Mouse (Mus musculus) neural tube, embryonic 14.5 days (tissue): Measurements from ENCODE around the gene Foxf1. TPM values are rescaled to one million over a fixed set of nuclear protein-coding genes. Genes with fewer than 3 reads are reported as not detected.

Source experiments
- ATAC-seq: fragments of 200-750 bp; cut with Nextera tagmentation; 2 replicates; pipeline ENCODE4 v1.8.0; 2017; ENCODE audit warnings: low read depth, mild to moderate bottlenecking, moderate TSS enrichment, moderate library complexity
- H3K27ac ChIP-seq: fragments of 300-500 bp; sonication (generic); 2 replicates; pipeline ENCODE4 v1.5.1; 2014; ENCODE audit warnings: low read depth, mild to moderate bottlenecking, control low read depth, low read length, moderate library complexity, mixed read lengths
- H3K27me3 ChIP-seq: fragments of 300-500 bp; sonication (generic); 2 replicates; pipeline ENCODE4 v1.6.1; 2014; ENCODE audit warnings: low read length; ENCODE audit not compliant: control insufficient read depth, insufficient read depth
- H3K36me3 ChIP-seq: fragments of 300-500 bp; sonication (generic); 2 replicates; pipeline ENCODE4 v1.6.1; 2014; ENCODE audit warnings: low read length, mixed read lengths; ENCODE audit not compliant: control insufficient read depth, insufficient read depth
- H3K4me1 ChIP-seq: fragments of 300-500 bp; sonication (generic); 2 replicates; pipeline ENCODE4 v1.6.1; 2014; ENCODE audit warnings: low read length; ENCODE audit not compliant: control insufficient read depth, insufficient read depth
- H3K4me2 ChIP-seq: fragments of 300-500 bp; sonication (generic); 2 replicates; pipeline ENCODE4 v1.6.1; 2014; ENCODE audit warnings: mild to moderate bottlenecking, low read depth, low read length, control low read depth
- H3K4me3 ChIP-seq: fragments of 300-500 bp; sonication (generic); 2 replicates; pipeline ENCODE4 v1.5.1; 2014; ENCODE audit warnings: low read depth, low read length, control low read depth, mixed read lengths
- H3K9ac ChIP-seq: fragments of 300-500 bp; sonication (generic); replicated peaks from 2 replicates; pipeline ENCODE4 v1.6.1; 2014; ENCODE audit warnings: low read depth, mild to moderate bottlenecking, control low read depth, low read length, mixed read lengths
- H3K9me3 ChIP-seq: fragments of 300-500 bp; sonication (generic); 2 replicates; pipeline ENCODE4 v1.6.1; 2016; ENCODE audit warnings: low read length; ENCODE audit not compliant: control insufficient read depth
- WGBS: fragments of 180-500 bp; shearing (Covaris S2); extraction: QIAGEN DNeasy Blood & Tissue Kit; methylation state at CpG from one replicate; pipeline ENCODE4 v1.1.7; 2014; 5-methylcytosine and 5-hydroxymethylcytosine counted together
- polyA plus RNA-seq: library from polyadenylated mRNA; unstranded; fragments of >200 nt; fragmentation: Nextera tagmentation; extraction: Ambion mirVana; gene quantifications from 2 replicates; pipeline ENCODE4 v1.2.1, GENCODE M21; 2014

The Foxf1 gene
- 0.16 and 1.3 TPM in 2 replicates for polyA plus RNA-seq

- Histone ChIP-seq H3K9me3 (no peaks in the 10 kb centered on the region), H3K4me3 (peak within 1 kb of the TSS; percentile 29), H3K36me3 (no peaks in the 10 kb centered on the region), H3K4me2 (peak within 1 kb of the TSS; percentile 56), H3K27me3 (peaks cover 88% of the 10 kb centered on the region), H3K4me1 (0 out of 2 replicates have a peak, but pooled peaks cover 11% of the 10 kb centered on the region), H3K27ac (no peak within 1 kb of the TSS), H3K9ac (no peak within 1 kb of the TSS; the same call in 1 of the 2 replicates)
- WGBS, result under 1% methylated on average over 43 of the region's 83 CpGs
- ATAC-seq, result no peak
Measured at GRCm38 (mm10) chr8:121084210-121084951, at the start of gene Foxf1. Foxf1 (plus strand) TSS chr8:121084386.

- Histone ChIP-seq H3K4me1 (no peaks in the 10 kb centered on the region), H3K4me3 (no peak overlapping the region), H3K9me3 (no peaks in the 10 kb centered on the region), H3K27ac (no peak overlapping the region), H3K4me2 (no peak overlapping the region), H3K27me3 (no peaks in the 10 kb centered on the region), H3K9ac (no peak overlapping the region), H3K36me3 (no peaks in the 10 kb centered on the region)
- no peak for ATAC-seq
- WGBS, result 82% methylated on average over 8 of the region's 8 CpGs
Measured at GRCm38 (mm10) chr8:121035611-121036010, 48.6 kb upstream of the Foxf1 start.

GRCm38 (mm10) chr8:121043719-121044440, 40.3 kb upstream of the Foxf1 start:
- ATAC-seq, result no peak
- 69% methylated on average over 19 of the region's 19 CpGs for WGBS
- H3K27me3 ChIP-seq, result no peaks in the 10 kb centered on the region

GRCm38 (mm10) chr8:121047441-121047840, 36.7 kb upstream of the Foxf1 start:
- no peaks in the 10 kb centered on the region for H3K9me3 ChIP-seq
- no peaks in the 10 kb centered on the region for H3K36me3 ChIP-seq
- H3K27ac ChIP-seq, result no peak overlapping the region
- H3K27me3 ChIP-seq, result no peaks in the 10 kb centered on the region
- H3K4me3 ChIP-seq, result no peak overlapping the region
- 71% methylated on average over 9 of the region's 9 CpGs for WGBS
- H3K9ac ChIP-seq, result no peak overlapping the region
- H3K4me2 ChIP-seq, result no peak overlapping the region
- no peak for ATAC-seq
- no peaks in the 10 kb centered on the region for H3K4me1 ChIP-seq

More at GRCm38 (mm10) chr8:121043719-121044440, 40.3 kb upstream of the Foxf1 start:
- no peaks in the 10 kb centered on the region for H3K36me3 ChIP-seq
- H3K27ac ChIP-seq, result no peak overlapping the region
- no peak overlapping the region for H3K4me2 ChIP-seq
- no peak overlapping the region for H3K9ac ChIP-seq
- no peaks in the 10 kb centered on the region for H3K9me3 ChIP-seq
- no peak overlapping the region for H3K4me3 ChIP-seq
- no peaks in the 10 kb centered on the region for H3K4me1 ChIP-seq

DNA sequence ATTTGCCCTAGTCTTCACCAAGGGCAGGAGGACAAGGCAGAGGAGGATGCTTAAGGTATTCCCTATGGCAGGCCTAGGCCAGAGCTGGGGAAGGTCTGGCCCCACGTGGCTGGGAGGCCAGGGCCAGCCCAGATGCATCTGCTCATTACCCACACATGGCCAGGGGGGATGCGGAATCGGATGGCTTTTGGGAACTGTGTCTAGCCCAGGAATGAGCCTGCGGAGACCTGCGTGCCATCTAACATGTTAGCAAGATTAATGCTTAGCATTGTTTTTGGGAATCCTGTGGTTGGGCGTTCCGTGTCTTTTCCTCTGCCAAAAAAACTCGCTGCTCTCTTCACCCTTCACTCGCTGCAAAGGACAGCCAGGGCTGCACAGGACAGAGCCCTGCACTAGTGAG, 26.1 kb upstream of the Foxf1 start:
- H3K27me3 ChIP-seq, result no peaks in the 10 kb centered on the region
- no peaks in the 10 kb centered on the region for H3K36me3 ChIP-seq
- 52% methylated on average over 9 of the region's 9 CpGs for WGBS
- H3K4me1 ChIP-seq, result 0 out of 2 replicates have a peak, but pooled peaks cover 3% of the 10 kb centered on the region
- no peak overlapping the region for H3K4me2 ChIP-seq
- no peak overlapping the region for H3K4me3 ChIP-seq
- no peak for ATAC-seq
- no peaks in the 10 kb centered on the region for H3K9me3 ChIP-seq
- H3K9ac ChIP-seq, result no peak overlapping the region
- H3K27ac ChIP-seq, result no peak overlapping the region

DNA sequence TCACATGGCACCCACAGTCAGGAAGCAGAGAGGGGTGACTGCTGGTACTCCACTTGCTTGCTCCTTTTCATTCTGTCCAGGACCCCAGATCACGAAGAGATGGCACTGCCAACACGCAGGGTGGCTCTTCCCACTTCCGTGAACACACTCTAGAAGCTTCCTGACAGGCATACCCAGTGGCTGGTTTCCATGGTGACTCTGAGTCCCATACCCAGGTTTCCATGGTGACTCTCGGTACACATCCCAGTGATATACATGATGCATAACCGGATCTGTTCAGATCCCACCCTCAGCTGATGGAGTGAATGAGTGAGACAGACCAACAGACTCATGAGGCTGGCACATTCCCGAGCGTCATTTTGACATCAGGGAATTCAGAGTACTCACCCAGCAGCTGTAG, 25.1 kb upstream of the Foxf1 start:
- Histone ChIP-seq H3K4me2 (no peak overlapping the region), H3K4me3 (no peak overlapping the region), H3K36me3 (no peaks in the 10 kb centered on the region), H3K27me3 (no peaks in the 10 kb centered on the region), H3K9ac (no peak overlapping the region), H3K27ac (no peak overlapping the region), H3K9me3 (no peaks in the 10 kb centered on the region), H3K4me1 (0 out of 2 replicates have a peak, but pooled peaks cover 3% of the 10 kb centered on the region)
- peak; percentile 65; the same call in 1 of the 2 replicates for ATAC-seq
- WGBS, result 65% methylated on average over 7 of the region's 7 CpGs

DNA sequence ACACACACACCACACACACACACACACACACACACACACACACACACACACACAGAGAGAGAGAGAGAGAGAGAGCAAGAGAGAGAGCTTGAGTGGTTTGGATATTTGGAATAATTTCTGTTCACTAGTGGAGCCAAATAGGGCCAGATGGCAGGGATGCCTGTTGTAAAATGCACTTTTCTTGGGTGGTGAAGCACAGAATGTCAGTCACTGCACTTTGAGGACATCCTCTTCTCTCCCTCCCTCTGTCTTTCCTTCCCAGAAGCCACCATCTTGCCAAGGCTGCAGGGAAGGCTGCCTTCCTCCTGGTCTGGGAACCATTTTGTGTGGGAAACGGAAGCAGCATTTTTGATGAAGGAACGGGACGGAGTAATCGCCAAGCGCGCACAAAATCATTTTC, 21.7 kb upstream of the Foxf1 start:
- ATAC-seq, result no peak
- Histone ChIP-seq H3K9me3 (no peaks in the 10 kb centered on the region), H3K27me3 (no peaks in the 10 kb centered on the region; the same call in 1 of the 2 replicates), H3K27ac (0 out of 2 replicates have a peak overlapping the region, but pooled peaks have one; percentile 39), H3K4me2 (no peak overlapping the region), H3K9ac (no peak overlapping the region), H3K36me3 (no peaks in the 10 kb centered on the region), H3K4me3 (no peak overlapping the region), H3K4me1 (0 out of 2 replicates have a peak, but pooled peaks cover 3% of the 10 kb centered on the region)
- WGBS, result 62% methylated on average over 6 of the region's 6 CpGs

GRCm38 (mm10) chr8:121063649-121064048, 20.5 kb upstream of the Foxf1 start:
- Histone ChIP-seq H3K27me3 (no peaks in the 10 kb centered on the region; the same call in 1 of the 2 replicates), H3K27ac (no peak overlapping the region), H3K36me3 (no peaks in the 10 kb centered on the region), H3K4me3 (no peak overlapping the region), H3K9me3 (no peaks in the 10 kb centered on the region), H3K9ac (no peak overlapping the region), H3K4me2 (no peak overlapping the region), H3K4me1 (0 out of 2 replicates have a peak, but pooled peaks cover 3% of the 10 kb centered on the region)
- 29% methylated on average over 13 of the region's 13 CpGs for WGBS
- ATAC-seq, result no peak

- no peak overlapping the region for H3K4me3 ChIP-seq
- no peaks in the 10 kb centered on the region; the same call in 1 of the 2 replicates for H3K4me1 ChIP-seq
- WGBS, result 1% methylated on average over 12 of the region's 12 CpGs
- ATAC-seq, result no peak
- H3K9me3 ChIP-seq, result no peaks in the 10 kb centered on the region
- H3K4me2 ChIP-seq, result no peak overlapping the region
- H3K27me3 ChIP-seq, result peaks cover 46% of the 10 kb centered on the region
- no peaks in the 10 kb centered on the region for H3K36me3 ChIP-seq
- H3K27ac ChIP-seq, result no peak overlapping the region
- no peak overlapping the region for H3K9ac ChIP-seq
Measured at GRCm38 (mm10) chr8:121071454-121071853, 12.7 kb upstream of the Foxf1 start.
